Mouse (Mus musculus) stomach, postnatal 0 days (tissue): ENCODE data around the gene Gm47955.

Source experiments
- CTCF ChIP-seq: IDR thresholded peaks from 2 replicates; pipeline ENCODE4 v1.5.1; 2016; ENCODE audit warnings: antibody characterized with exemption, low read depth, mild to moderate bottlenecking, moderate library complexity
- EP300 ChIP-seq: optimal IDR thresholded peaks from 2 replicates; pipeline ENCODE3; 2016; ENCODE audit warnings: antibody characterized with exemption

GRCm38 (mm10) chr1:82992093-82992492, 32.0 kb downstream of the Gm47955 start:
- TF ChIP-seq EP300: no peak
- no peak for TF ChIP-seq CTCF
